7 mouse cellular contexts compared by ENCODE assay signal in the genomic region with DNA sequence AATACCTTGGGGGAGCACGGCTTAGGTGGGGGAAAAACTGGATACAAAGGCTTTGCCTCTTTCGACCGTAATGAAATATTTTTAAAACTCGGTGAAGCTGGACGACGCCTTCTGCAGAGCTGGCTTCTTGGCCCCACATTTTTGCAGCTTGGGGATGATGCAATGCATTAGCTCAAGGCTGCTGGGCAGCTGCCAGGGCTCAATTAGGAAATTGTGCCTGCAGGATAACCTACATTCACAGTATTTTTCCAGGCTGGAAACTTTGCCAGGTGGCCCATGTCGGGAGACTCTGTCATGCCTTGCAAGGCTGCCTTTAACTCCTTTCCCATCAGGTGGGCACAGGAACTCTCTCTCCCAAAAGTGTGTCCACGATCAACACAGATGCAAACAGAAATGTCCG. TPM values are rescaled to one million over a fixed set of nuclear protein-coding genes. Genes with fewer than 3 reads are reported as not detected.
A peak's percentile ranks its signal among the peaks of the same experiment; 100 is the strongest.
DNase-seq lines count a peak whose midpoint lies in the region; ATAC-seq lines count a peak whose summit lies in the region.

No protein-coding gene starts in this region.

- H3K27ac ChIP-seq in neural tube, embryonic 13.5 days (replicated peaks): peak overlapping the region; percentile 38; the same call in 1 of the 2 replicates
- peak overlapping the region; percentile 57 for H3K27ac ChIP-seq in brown adipose tissue, adult 24 weeks (replicated peaks; ENCODE audit: low read depth, low read length)

- no peaks in the 10 kb centered on the region for H3K9me3 ChIP-seq in neural tube, embryonic 13.5 days

- 71% methylated on average over 9 of the region's 9 CpGs for WGBS in neural tube, embryonic 13.5 days

- no peak overlapping the region for H3K4me2 ChIP-seq in neural tube, embryonic 13.5 days

- ATAC-seq in neural tube, embryonic 13.5 days (ENCODE audit: low read depth): no peak

- no peak overlapping the region for H3K9ac ChIP-seq in neural tube, embryonic 13.5 days

- peaks cover 23% of the 10 kb centered on the region for H3K4me1 ChIP-seq in neural tube, embryonic 13.5 days (replicated peaks)
- peaks cover 15% of the 10 kb centered on the region for H3K4me1 ChIP-seq in brown adipose tissue, adult 24 weeks (ENCODE audit: control insufficient read depth, insufficient read depth, insufficient read length, low read length)

- DNase-seq in neural tube, embryonic 10.5 days (ENCODE audit: extremely low spot score, low spot score): no peak
- DNase-seq in heart, adult 8-10 months (ENCODE audit: low spot score): peak; percentile 85
- DNase-seq in kidney, postnatal 25 days: peak; percentile 88 to 91
- DNase-seq in retina, postnatal 1 day: peak; percentile 84
- no peak for DNase-seq in embryo, embryonic 11 days

- H3K27me3 ChIP-seq in neural tube, embryonic 13.5 days: no peaks in the 10 kb centered on the region

- H3K4me3 ChIP-seq in neural tube, embryonic 13.5 days: no peak overlapping the region
- H3K4me3 ChIP-seq in brown adipose tissue, adult 24 weeks (ENCODE audit: insufficient read depth, low read depth, low read length): no peak overlapping the region

- H3K36me3 ChIP-seq in neural tube, embryonic 13.5 days: no peaks in the 10 kb centered on the region

RNA-seq across cellular contexts. Expression of a gene that starts 6.4 kb away (rescaled TPM):
- 57.6 and 67.0 TPM in 2 replicates for polyA plus RNA-seq in neural tube, embryonic 13.5 days (2015; fragmentation: Nextera tagmentation; extraction: Ambion mirVana)
- 35.4 and 37.4 TPM in 2 replicates for polyA plus RNA-seq in brown adipose tissue, adult 24 weeks (2012; ENCODE audit: insufficient read depth, insufficient read length, missing spikeins)
- 10 to 100 TPM; 61.1 to 74.3 (median 69.2) TPM for total RNA-seq in heart, adult 8-10 months (2022)

Comparison
In these comparisons a context has a peak if more than half of its experiments do, and no peak if none do; other contexts are left out.
1. DNase-seq: peak in heart, adult 8-10 months (single experiment), kidney, postnatal 25 days (2 of 2) and retina, postnatal 1 day (single experiment); none in neural tube, embryonic 10.5 days (single experiment) and embryo, embryonic 11 days (single experiment).